Mouse (Mus musculus) spleen, adult 2 months (tissue): ENCODE measurements around the gene Gm6465. TPM values are rescaled to one million over a fixed set of nuclear protein-coding genes. Genes with fewer than 3 reads are reported as not detected.
A peak's percentile ranks its signal among the peaks of the same experiment; 100 is the strongest.
"Not testable (repeated sequence)": the region's sequence is repeated elsewhere in the genome, so short reads cannot be mapped to it uniquely, and the experiment has no call there.

Experiments used
- DNase-seq, 2 experiments: peaks; one replicate each; pipeline versions ENCODE4 v3.0.0 to v3.0.0-alpha.2; 2012 to 2021; ENCODE audit warnings: low spot score in 2 of 2, low read depth in 1 of 2
- H3K27ac ChIP-seq: fragments of 200-500 bp; 2 replicates; pipeline ENCODE4 v1.5.1; 2012; ENCODE audit warnings: low read length, inconsistent platforms; ENCODE audit not compliant: insufficient read depth
- H3K27me3 ChIP-seq: fragments of 200-500 bp; 2 replicates; pipeline ENCODE4 v1.6.1; 2012; ENCODE audit warnings: mild to moderate bottlenecking, moderate library complexity, low read length, inconsistent platforms; ENCODE audit not compliant: control insufficient read depth, insufficient read depth
- H3K36me3 ChIP-seq: fragments of 200-500 bp; 2 replicates; pipeline ENCODE4 v1.6.1; 2012; ENCODE audit warnings: mild to moderate bottlenecking, low read length, inconsistent platforms; ENCODE audit not compliant: control insufficient read depth, insufficient read depth
- H3K4me1 ChIP-seq: fragments of 200-500 bp; 2 replicates; pipeline ENCODE4 v1.6.1; 2011; ENCODE audit warnings: inconsistent platforms; ENCODE audit not compliant: control insufficient read depth, insufficient read depth, insufficient read length
- H3K4me3 ChIP-seq: fragments of 200-500 bp; 2 replicates; pipeline ENCODE4 v1.5.1; 2011; ENCODE audit warnings: mild to moderate bottlenecking, inconsistent platforms; ENCODE audit not compliant: insufficient read depth, insufficient read length; ENCODE audit errors: extremely low read depth
- WGBS: fragments of 180-500 bp; shearing (Covaris S2); methylation state at CpG from one replicate; pipeline ENCODE4 v1.1.7; 2018; 5-methylcytosine and 5-hydroxymethylcytosine counted together
- polyA plus RNA-seq: library from polyadenylated mRNA; depleted of rRNA; stranded (reverse); fragments of >200 nt; gene quantifications from 2 replicates; pipeline ENCODE4 v1.2.3, GENCODE M21; 2012; rRNA removed

The Gm6465 gene
- polyA plus RNA-seq: not detected in 2 replicates

- DNase-seq, H3K27me3 ChIP-seq, H3K4me3 ChIP-seq, H3K4me1 ChIP-seq, H3K36me3 ChIP-seq, H3K27ac ChIP-seq: not testable (repeated sequence)
- 55% methylated on average over 2 of the region's 2 CpGs for WGBS
Measured at GRCm38 (mm10) chr5:11845239-11845638, at the start of gene Gm6465. Gene Gm6465 (plus strand): TSS chr5:11845539.

- not testable (repeated sequence) for H3K4me3 ChIP-seq, H3K36me3 ChIP-seq, H3K27me3 ChIP-seq, H3K4me1 ChIP-seq, H3K27ac ChIP-seq, DNase-seq
- WGBS: 86% methylated on average over 1 of the region's 1 CpGs
Measured at GRCm38 (mm10) chr5:11845824-11846223, 485 bp downstream of the Gm6465 start.

GRCm38 (mm10) chr5:11857909-11858308, 12.6 kb downstream of the Gm6465 start:
- H3K4me3 ChIP-seq, H3K4me1 ChIP-seq, H3K36me3 ChIP-seq, H3K27ac ChIP-seq, H3K27me3 ChIP-seq: not testable (repeated sequence)
- peak in 1 of 2 experiments; percentile 2 for DNase-seq

Other genes with a start within 250 kb of the Gm6465 start
- gene Gm8922, start 163.6 kb upstream of the Gm6465 start, polyA plus RNA-seq: 0.09 TPM in 1 of 2 replicates, not detected in the other
- gene Gm8926, start 75.0 kb upstream of the Gm6465 start, polyA plus RNA-seq: not detected in 2 replicates
- gene 4933402N22Rik, start 72.5 kb downstream of the Gm6465 start, polyA plus RNA-seq: not detected in 2 replicates